Mouse (Mus musculus): Measurements from ENCODE around the gene Dmrtc1a.
"Not testable (repeated sequence)": the region's sequence is repeated elsewhere in the genome, so short reads cannot be mapped to it uniquely, and the experiment has no call there.

Gene Dmrtc1a

GRCm38 (mm10) chrX:102908587-102908986 lies at the start of gene Dmrtc1a, which contains the start of gene 1700011M02Rik:
TSS of gene Dmrtc1a (minus strand) at chrX:102908687.
TSS of gene 1700011M02Rik (plus strand) at chrX:102908905.
- not testable (repeated sequence) for DNase-seq

GRCm38 (mm10) chrX:102950136-102950535 lies 41.6 kb upstream of the Dmrtc1a start:
- not testable (repeated sequence) for DNase-seq

GRCm38 (mm10) chrX:102936743-102937142 lies 28.3 kb upstream of the Dmrtc1a start:
- no peak for DNase-seq

GRCm38 (mm10) chrX:102934395-102934764 lies 25.9 kb upstream of the Dmrtc1a start:
- no peak for DNase-seq

GRCm38 (mm10) chrX:102933571-102934394 lies 25.3 kb upstream of the Dmrtc1a start:
- DNase-seq = peak; percentile 79

GRCm38 (mm10) chrX:102932992-102933570 lies 24.6 kb upstream of the Dmrtc1a start:
- DNase-seq = peak; percentile 5 to 8

- not testable (repeated sequence) for DNase-seq
These were observed 19.6 kb upstream of the Dmrtc1a start, which contains the start of gene 1700018G05Rik for GRCm38 (mm10) chrX:102928072-102928471. TSS of gene 1700018G05Rik (plus strand) at chrX:102928372.

GRCm38 (mm10) chrX:102926707-102927106 lies 18.2 kb upstream of the Dmrtc1a start:
- DNase-seq = peak; percentile 61 to 66

GRCm38 (mm10) chrX:102914823-102915222 lies 6.3 kb upstream of the Dmrtc1a start:
- DNase-seq = not testable (repeated sequence)

- no peak for DNase-seq
These were observed 40.6 kb downstream of the Dmrtc1a start, which contains the start of gene 1700031F05Rik for GRCm38 (mm10) chrX:102867871-102868270. TSS of gene 1700031F05Rik (minus strand) at chrX:102867971.

- DNase-seq = not testable (repeated sequence)
These were observed 54.0 kb downstream of the Dmrtc1a start, which contains the start of gene Dmrtc1c2 for GRCm38 (mm10) chrX:102854516-102854915. TSS of gene Dmrtc1c2 (minus strand) at chrX:102854616.

All from cerebellum, postnatal 14 days (tissue).